Mouse (Mus musculus) lung, adult 2 months (tissue): ENCODE data around the gene Pld5.

Experiments used
- CTCF ChIP-seq: fragments of 200-500 bp; IDR thresholded peaks from 2 replicates; pipeline ENCODE4 v1.5.1; 2011; ENCODE audit warnings: mild to moderate bottlenecking, low read length, control low read depth; ENCODE audit not compliant: insufficient read depth
- POLR2A ChIP-seq: fragments of 200-500 bp; IDR thresholded peaks from 2 replicates; pipeline ENCODE4 v1.6.1; 2011; ENCODE audit warnings: low read depth, mild to moderate bottlenecking, control low read depth, low read length, borderline replicate concordance; ENCODE audit errors: extremely low read depth

- TF ChIP-seq POLR2A (no peak), CTCF (no peak)
Observed at GRCm38 (mm10) chr1:176024501-176024900, 250.6 kb downstream of the Pld5 start.
